In genomic region chr15:11041229-11041628, GRCm38 (mm10) we compare ENCODE assay signal across 47 mouse cellular contexts. TPM values are rescaled to one million over a fixed set of nuclear protein-coding genes. Genes with fewer than 3 reads are reported as not detected.
"Had no signal": no experiment of that assay in that cellular context is flagged by ENCODE, and none has a peak within 500 bp of the region (broad histone marks: within the 10 kb centered on the region; RNA-seq: fewer than 3 reads in every experiment).

No protein-coding gene starts in this region.

- H3K4me2 ChIP-seq: heart, embryonic 11.5 days; heart, embryonic 12.5 days; heart, embryonic 13.5 days; heart, embryonic 15.5 days; hindbrain, embryonic 12.5 days; hindbrain, embryonic 13.5 days; hindbrain, embryonic 14.5 days; hindbrain, embryonic 15.5 days; intestine, embryonic 15.5 days; kidney, embryonic 15.5 days had no signal

- DNase-seq: heart, postnatal 10 days; heart, postnatal 14 days; heart, postnatal 36 days; heart, postnatal 4 days; kidney, adult 11 months; kidney, adult 18-20 months; kidney, adult 2 months; kidney, adult 8-10 months; kidney, adult 9 months; kidney, postnatal 10 days; kidney, postnatal 14 days; kidney, postnatal 25 days; kidney, postnatal 36 days; kidney, postnatal 4 days; layer of hippocampus, adult 9-11 months; layer of hippocampus, postnatal 36 days had no signal

- H3K4me3 ChIP-seq: heart, embryonic 10.5 days; heart, embryonic 12.5 days; heart, embryonic 13.5 days; heart, embryonic 15.5 days; hindbrain, embryonic 10.5 days; hindbrain, embryonic 12.5 days; hindbrain, embryonic 13.5 days; hindbrain, embryonic 15.5 days; intestine, embryonic 15.5 days; kidney, embryonic 15.5 days; layer of hippocampus, adult 2 months; left cerebral cortex, adult 2 months had no signal

- H3K9me3 ChIP-seq: heart, embryonic 10.5 days; heart, embryonic 12.5 days; heart, embryonic 13.5 days; heart, embryonic 15.5 days; hindbrain, embryonic 10.5 days; hindbrain, embryonic 12.5 days; hindbrain, embryonic 13.5 days; hindbrain, embryonic 15.5 days; intestine, embryonic 15.5 days; kidney, embryonic 15.5 days had no signal

- H3K27ac ChIP-seq: heart, embryonic 10.5 days; heart, embryonic 13.5 days; heart, embryonic 15.5 days; hindbrain, embryonic 10.5 days; hindbrain, embryonic 12.5 days; hindbrain, embryonic 13.5 days; hindbrain, embryonic 14.5 days; hindbrain, embryonic 15.5 days; hindbrain, postnatal 0 days; intestine, embryonic 15.5 days; kidney, embryonic 15.5 days; kidney, postnatal 0 days; layer of hippocampus, adult 2 months; left cerebral cortex, adult 2 months had no signal

- H3K36me3 ChIP-seq: heart, embryonic 10.5 days; heart, embryonic 12.5 days; heart, embryonic 13.5 days; heart, embryonic 15.5 days; hindbrain, embryonic 10.5 days; hindbrain, embryonic 12.5 days; hindbrain, embryonic 13.5 days; hindbrain, embryonic 15.5 days; intestine, embryonic 15.5 days; kidney, embryonic 15.5 days had no signal

- H3K9ac ChIP-seq: heart, embryonic 12.5 days; heart, embryonic 13.5 days; heart, embryonic 15.5 days; hindbrain, embryonic 12.5 days; hindbrain, embryonic 13.5 days; hindbrain, embryonic 14.5 days; hindbrain, embryonic 15.5 days; intestine, embryonic 15.5 days; kidney, embryonic 15.5 days had no signal

RNA-seq across cellular contexts. Expression of gene Rxfp3, which starts 3.4 kb away (rescaled TPM):
- total RNA-seq: hematopoietic stem cell, adult 5-6 weeks had no signal
- polyA plus RNA-seq: heart, embryonic 11.5 days; intestine, embryonic 14.5 days; intestine, embryonic 16.5 days; kidney, adult 2 months; large intestine, adult 2 months had no signal

RNA-seq across cellular contexts. Expression of gene Adamts12, which starts 23.4 kb away (rescaled TPM):
- polyA plus RNA-seq: inflammation-experienced regulatory T-cells, adult 6 months had no signal

RNA-seq across cellular contexts. Expression of gene Slc45a2, which starts 40.7 kb away (rescaled TPM):
- total RNA-seq: heart, postnatal 10 days; heart, postnatal 14 days; heart, postnatal 25 days; heart, postnatal 36 days; hematopoietic stem cell, adult 5-6 weeks; hindbrain, postnatal 0 days; layer of hippocampus, adult 18-20 months; layer of hippocampus, adult 2 months; layer of hippocampus, adult 8-10 months; layer of hippocampus, postnatal 10 days; layer of hippocampus, postnatal 14 days; layer of hippocampus, postnatal 25 days; layer of hippocampus, postnatal 36 days had no signal
- polyA plus RNA-seq: heart, embryonic 12.5 days; heart, embryonic 13.5 days; heart, embryonic 14.5 days; heart, embryonic 16.5 days; inflammation-experienced regulatory T-cells, adult 6 months; intestine, embryonic 14.5 days; intestine, embryonic 15.5 days; intestine, embryonic 16.5 days; intestine, postnatal 0 days; kidney, embryonic 14.5 days; large intestine, adult 2 months had no signal
